Mouse (Mus musculus) neural tube, embryonic 10.5 days (tissue): ENCODE measurements around the gene Parva.

Experiments used
- DNase-seq: peaks from one replicate; pipeline ENCODE4 v3.0.0-alpha.2; 2017; ENCODE audit warnings: low spot score; ENCODE audit errors: extremely low spot score

The Parva gene

GRCm38 (mm10) chr7:112472024-112472707 lies 44.9 kb downstream of the Parva start:
- no peak for DNase-seq

GRCm38 (mm10) chr7:112472708-112473281 lies 45.5 kb downstream of the Parva start:
- no peak for DNase-seq

- no peak for DNase-seq
Observed at GRCm38 (mm10) chr7:112473649-112474435, 46.5 kb downstream of the Parva start.

GRCm38 (mm10) chr7:112479116-112479515 lies 51.8 kb downstream of the Parva start:
- DNase-seq, result no peak

DNA sequence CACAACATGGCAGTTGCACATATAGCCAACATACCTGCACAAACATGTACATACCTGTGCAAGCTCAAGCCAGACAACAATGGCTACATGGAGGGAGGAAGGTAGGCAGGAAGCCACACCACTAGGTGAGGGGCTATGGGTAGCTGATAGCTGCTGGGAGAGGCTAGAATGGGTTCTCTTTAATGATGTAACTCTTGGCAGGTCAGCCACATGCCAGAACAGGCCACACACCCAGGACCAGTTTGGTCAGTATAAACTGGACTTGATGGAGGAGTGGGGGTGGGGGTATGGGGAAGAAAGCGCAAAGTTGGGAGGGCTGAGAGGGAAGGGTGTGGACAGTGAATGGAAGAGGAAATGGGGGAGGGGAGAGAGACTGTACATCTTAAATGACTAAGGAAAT lies 53.7 kb downstream of the Parva start:
- DNase-seq, result no peak

DNA sequence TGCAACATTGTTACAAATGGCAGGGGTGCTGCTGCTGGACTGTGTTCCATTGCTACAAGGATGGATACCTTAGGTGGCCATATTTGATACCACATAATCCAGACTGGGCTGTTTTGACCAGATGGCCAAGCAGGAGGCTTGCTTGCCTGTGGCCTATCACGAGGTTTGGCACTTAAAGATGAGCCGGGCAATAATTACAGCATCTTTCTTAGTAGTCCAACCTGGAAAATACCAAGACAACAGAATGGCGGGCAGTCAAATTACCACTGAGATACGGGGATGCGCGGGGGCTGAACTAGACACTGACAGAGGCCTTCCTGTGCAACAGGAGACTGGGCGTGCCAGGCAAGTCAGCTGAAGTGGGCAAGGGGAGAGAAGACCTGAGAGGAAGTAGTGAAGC lies 55.3 kb downstream of the Parva start:
- no peak for DNase-seq

- no peak for DNase-seq
Observed at GRCm38 (mm10) chr7:112483382-112483781, 56.1 kb downstream of the Parva start.

GRCm38 (mm10) chr7:112490825-112491224 lies 63.5 kb downstream of the Parva start:
- DNase-seq, result no peak

DNA sequence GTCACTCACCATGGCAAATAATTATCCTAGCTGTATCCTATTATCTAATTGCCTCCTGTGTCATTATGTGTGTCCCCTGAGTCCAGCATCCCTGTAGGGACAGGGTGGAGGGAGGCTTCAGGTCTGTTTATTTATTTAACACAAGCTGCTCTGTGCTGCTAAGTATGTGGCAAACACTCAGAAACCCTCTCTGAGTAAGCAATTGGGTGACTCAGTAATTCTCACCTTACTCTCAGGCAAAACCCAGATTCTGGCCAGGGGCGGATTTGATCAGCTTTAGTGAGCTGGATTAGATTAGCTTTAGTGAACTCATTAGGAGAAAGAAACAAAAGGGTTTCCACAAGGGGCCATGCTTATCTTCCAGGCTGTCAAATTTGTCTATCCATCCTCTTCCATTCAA lies 64.4 kb downstream of the Parva start:
- DNase-seq, result no peak

- DNase-seq, result no peak
Observed at GRCm38 (mm10) chr7:112495950-112496349, 68.6 kb downstream of the Parva start.

DNA sequence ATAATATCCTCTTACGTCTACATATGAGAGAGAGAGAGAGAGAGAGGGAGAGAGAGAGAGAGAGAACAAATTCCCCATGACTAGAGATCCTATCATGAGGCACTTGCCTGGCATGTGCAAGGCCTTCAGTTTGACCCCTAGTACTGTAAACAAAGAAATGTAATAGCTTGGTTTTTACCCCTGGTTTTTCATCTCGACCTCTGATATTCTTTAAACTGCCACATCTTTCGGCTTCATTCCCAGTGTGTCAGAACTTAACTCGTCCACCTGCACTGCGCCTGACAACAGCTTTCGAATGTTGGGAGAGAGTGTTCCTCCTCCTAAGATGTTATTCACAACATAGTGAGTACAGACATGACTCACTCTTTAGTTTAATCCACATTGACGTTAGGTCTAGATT lies 69.6 kb downstream of the Parva start:
- DNase-seq, result no peak

GRCm38 (mm10) chr7:112498591-112499301 lies 71.4 kb downstream of the Parva start:
- no peak for DNase-seq

- DNase-seq, result peak; percentile 31
Observed at GRCm38 (mm10) chr7:112499453-112500133, 72.3 kb downstream of the Parva start.

DNA sequence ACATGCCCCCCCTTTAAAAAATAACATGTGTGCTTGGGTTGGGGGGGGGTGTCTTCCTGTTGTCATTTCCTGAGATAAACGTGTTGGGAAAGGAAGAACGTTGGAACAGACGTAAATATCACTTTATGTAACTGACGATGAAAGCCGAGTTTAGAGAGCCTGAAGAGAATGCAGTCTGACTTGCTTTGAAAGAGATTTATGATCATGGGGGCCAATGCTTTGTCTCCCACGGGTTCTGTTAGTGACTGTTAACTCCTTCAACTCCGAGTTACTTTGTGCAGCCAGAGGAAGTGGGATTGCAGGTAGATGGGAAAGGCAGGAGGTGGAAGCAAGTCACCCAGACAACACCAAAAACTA lies 72.8 kb downstream of the Parva start:
- peak; percentile 33 for DNase-seq

DNA sequence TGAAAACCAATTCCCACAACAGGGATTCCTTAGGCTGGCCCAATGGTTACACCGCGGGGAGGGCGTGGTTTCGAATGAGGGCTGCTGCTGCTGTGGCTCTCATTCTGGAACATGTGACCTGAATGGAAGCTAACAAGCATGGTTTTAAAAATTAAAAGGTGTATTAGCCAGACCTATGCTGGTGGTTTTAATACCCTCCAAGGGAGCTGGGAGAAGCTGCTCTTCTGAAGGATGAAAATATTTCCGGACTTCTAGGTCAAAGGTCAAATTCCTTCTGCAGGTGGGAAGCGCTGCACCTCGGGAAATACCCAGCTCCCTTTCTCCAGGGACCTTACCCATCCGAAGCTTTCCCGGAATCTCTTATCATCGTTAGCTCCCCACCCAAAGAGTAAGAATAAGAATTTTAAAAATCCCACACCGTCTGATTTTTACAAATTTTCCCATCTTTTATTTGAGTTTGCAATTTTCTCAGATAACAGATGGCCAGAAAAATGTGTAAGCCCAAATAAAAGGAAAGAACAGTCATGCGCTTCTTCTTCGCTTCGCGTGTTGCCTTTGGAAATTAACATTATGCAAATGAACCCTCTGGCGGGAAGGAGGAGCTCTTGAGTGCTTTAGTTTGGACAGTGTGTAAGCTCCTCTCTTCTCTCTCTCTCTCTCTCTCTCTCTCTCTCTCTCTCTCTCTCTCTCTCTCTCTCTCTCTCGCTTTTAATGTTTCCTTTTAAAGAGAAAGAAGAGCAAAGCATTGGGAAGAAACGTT lies 74.9 kb downstream of the Parva start:
- DNase-seq, result peak; percentile 28

GRCm38 (mm10) chr7:112502845-112503244 lies 75.5 kb downstream of the Parva start:
- DNase-seq, result peak; percentile 35

GRCm38 (mm10) chr7:112503448-112503847 lies 76.1 kb downstream of the Parva start:
- no peak for DNase-seq

GRCm38 (mm10) chr7:112503917-112504316 lies 76.6 kb downstream of the Parva start:
- DNase-seq, result no peak

GRCm38 (mm10) chr7:112509107-112509506 lies 81.8 kb downstream of the Parva start:
- no peak for DNase-seq

- no peak for DNase-seq
Observed at GRCm38 (mm10) chr7:112510336-112511048, 83.2 kb downstream of the Parva start.
